Mouse (Mus musculus): Measurements from ENCODE around the gene Manbal. TPM values are rescaled to one million over a fixed set of nuclear protein-coding genes. Genes with fewer than 3 reads are reported as not detected.

The Manbal gene
- polyA plus RNA-seq, 1 experiment from 2014 or later, result 71.3 TPM

GRCm38 (mm10) chr2:157339532-157339931 is 27.9 kb upstream of the Manbal start:
- 71% methylated on average over 7 of the region's 7 CpGs for WGBS
- no peak for ATAC-seq
- no peak overlapping the region for H3K4me2 ChIP-seq (ENCODE audit: low read depth, low read length)
- H3K9ac ChIP-seq (ENCODE audit: low read depth, low read length), result no peak overlapping the region
- peaks cover 9% of the 10 kb centered on the region; the same call in 1 of the 2 replicates for H3K4me1 ChIP-seq (ENCODE audit: control insufficient read depth, insufficient read depth, low read length)
- no peak overlapping the region for H3K4me3 ChIP-seq (ENCODE audit: low read length)
- H3K9me3 ChIP-seq (ENCODE audit: control insufficient read depth, low read length), result no peaks in the 10 kb centered on the region
- no peaks in the 10 kb centered on the region for H3K27me3 ChIP-seq (replicated peaks; ENCODE audit: control insufficient read depth, insufficient read depth, low read length)
- H3K36me3 ChIP-seq (ENCODE audit: control insufficient read depth, insufficient read depth, low read length), result no peaks in the 10 kb centered on the region
- H3K27ac ChIP-seq (ENCODE audit: low read length), result no peak overlapping the region

GRCm38 (mm10) chr2:157340221-157340741 is 27.1 kb upstream of the Manbal start:
- H3K4me1 ChIP-seq (ENCODE audit: control insufficient read depth, insufficient read depth, low read length), result peaks cover 9% of the 10 kb centered on the region; the same call in 1 of the 2 replicates
- no peaks in the 10 kb centered on the region for H3K9me3 ChIP-seq (ENCODE audit: control insufficient read depth, low read length)
- H3K4me2 ChIP-seq (ENCODE audit: low read depth, low read length), result no peak overlapping the region
- no peaks in the 10 kb centered on the region for H3K36me3 ChIP-seq (ENCODE audit: control insufficient read depth, insufficient read depth, low read length)
- H3K9ac ChIP-seq (ENCODE audit: low read depth, low read length), result peak overlapping the region; percentile 20; the same call in 1 of the 2 replicates
- H3K4me3 ChIP-seq (ENCODE audit: low read length), result no peak overlapping the region
- WGBS, result 37% methylated on average over 7 of the region's 7 CpGs
- no peak overlapping the region for H3K27ac ChIP-seq (ENCODE audit: low read length)
- H3K27me3 ChIP-seq (replicated peaks; ENCODE audit: control insufficient read depth, insufficient read depth, low read length), result no peaks in the 10 kb centered on the region
- peak; percentile 26 for ATAC-seq

GRCm38 (mm10) chr2:157341554-157342270 is 25.7 kb upstream of the Manbal start:
- ATAC-seq, result no peak
- Histone ChIP-seq H3K27me3 (replicated peaks; ENCODE audit: control insufficient read depth, insufficient read depth, low read length) (no peaks in the 10 kb centered on the region), H3K9ac (ENCODE audit: low read depth, low read length) (no peak overlapping the region), H3K27ac (ENCODE audit: low read length) (no peak overlapping the region), H3K4me2 (ENCODE audit: low read depth, low read length) (no peak overlapping the region), H3K4me1 (ENCODE audit: control insufficient read depth, insufficient read depth, low read length) (peaks cover 9% of the 10 kb centered on the region; the same call in 1 of the 2 replicates), H3K4me3 (ENCODE audit: low read length) (no peak overlapping the region), H3K36me3 (ENCODE audit: control insufficient read depth, insufficient read depth, low read length) (no peaks in the 10 kb centered on the region), H3K9me3 (ENCODE audit: control insufficient read depth, low read length) (no peaks in the 10 kb centered on the region)
- 41% methylated on average over 11 of the region's 11 CpGs for WGBS

GRCm38 (mm10) chr2:157342328-157342926 is 25.0 kb upstream of the Manbal start:
- Histone ChIP-seq H3K4me1 (ENCODE audit: control insufficient read depth, insufficient read depth, low read length) (peaks cover 10% of the 10 kb centered on the region), H3K27me3 (replicated peaks; ENCODE audit: control insufficient read depth, insufficient read depth, low read length) (no peaks in the 10 kb centered on the region), H3K9me3 (ENCODE audit: control insufficient read depth, low read length) (no peaks in the 10 kb centered on the region), H3K4me2 (ENCODE audit: low read depth, low read length) (no peak overlapping the region), H3K9ac (ENCODE audit: low read depth, low read length) (no peak overlapping the region), H3K27ac (ENCODE audit: low read length) (no peak overlapping the region), H3K4me3 (ENCODE audit: low read length) (no peak overlapping the region), H3K36me3 (ENCODE audit: control insufficient read depth, insufficient read depth, low read length) (no peaks in the 10 kb centered on the region)
- 57% methylated on average over 5 of the region's 5 CpGs for WGBS
- no peak for ATAC-seq

- Histone ChIP-seq H3K27me3 (replicated peaks; ENCODE audit: control insufficient read depth, insufficient read depth, low read length) (no peaks in the 10 kb centered on the region), H3K27ac (ENCODE audit: low read length) (no peak overlapping the region), H3K36me3 (ENCODE audit: control insufficient read depth, insufficient read depth, low read length) (no peaks in the 10 kb centered on the region), H3K4me2 (ENCODE audit: low read depth, low read length) (no peak overlapping the region), H3K4me3 (ENCODE audit: low read length) (no peak overlapping the region), H3K4me1 (ENCODE audit: control insufficient read depth, insufficient read depth, low read length) (peaks cover 13% of the 10 kb centered on the region), H3K9ac (ENCODE audit: low read depth, low read length) (no peak overlapping the region), H3K9me3 (ENCODE audit: control insufficient read depth, low read length) (no peaks in the 10 kb centered on the region)
- 48% methylated on average over 6 of the region's 6 CpGs for WGBS
- peak; percentile 52; the same call in 1 of the 2 replicates for ATAC-seq
Measured at GRCm38 (mm10) chr2:157343337-157343736, 24.1 kb upstream of the Manbal start.

GRCm38 (mm10) chr2:157347361-157348159 is 19.8 kb upstream of the Manbal start, which contains the start of gene Ghrh:
Gene Ghrh, minus strand, starts transcription at chr2:157347506.
- Histone ChIP-seq H3K4me3 (ENCODE audit: low read length) (no peak within 1 kb of the TSS), H3K36me3 (ENCODE audit: control insufficient read depth, insufficient read depth, low read length) (no peaks in the 10 kb centered on the region), H3K27ac (ENCODE audit: low read length) (peak within 1 kb of the TSS; percentile 96), H3K9ac (ENCODE audit: low read depth, low read length) (peak within 1 kb of the TSS; percentile 56), H3K4me1 (ENCODE audit: control insufficient read depth, insufficient read depth, low read length) (peaks cover 18% of the 10 kb centered on the region), H3K4me2 (ENCODE audit: low read depth, low read length) (no peak within 1 kb of the TSS), H3K9me3 (ENCODE audit: control insufficient read depth, low read length) (no peaks in the 10 kb centered on the region), H3K27me3 (replicated peaks; ENCODE audit: control insufficient read depth, insufficient read depth, low read length) (no peaks in the 10 kb centered on the region)
- 62% methylated on average over 26 of the region's 26 CpGs for WGBS
- ATAC-seq, result peak; percentile 56

GRCm38 (mm10) chr2:157349121-157349778 is 18.1 kb upstream of the Manbal start:
- no peak overlapping the region for H3K9ac ChIP-seq (ENCODE audit: low read depth, low read length)
- ATAC-seq, result peak; percentile 46
- WGBS, result 48% methylated on average over 12 of the region's 12 CpGs
- H3K27ac ChIP-seq (ENCODE audit: low read length), result peak overlapping the region; percentile 47
- H3K4me2 ChIP-seq (ENCODE audit: low read depth, low read length), result no peak overlapping the region
- H3K27me3 ChIP-seq (replicated peaks; ENCODE audit: control insufficient read depth, insufficient read depth, low read length), result no peaks in the 10 kb centered on the region
- H3K4me3 ChIP-seq (ENCODE audit: low read length), result no peak overlapping the region
- peaks cover 15% of the 10 kb centered on the region for H3K4me1 ChIP-seq (ENCODE audit: control insufficient read depth, insufficient read depth, low read length)
- no peaks in the 10 kb centered on the region for H3K9me3 ChIP-seq (ENCODE audit: control insufficient read depth, low read length)
- no peaks in the 10 kb centered on the region for H3K36me3 ChIP-seq (ENCODE audit: control insufficient read depth, insufficient read depth, low read length)

- Histone ChIP-seq H3K27me3 (replicated peaks; ENCODE audit: control insufficient read depth, insufficient read depth, low read length) (no peaks in the 10 kb centered on the region), H3K9me3 (ENCODE audit: control insufficient read depth, low read length) (no peaks in the 10 kb centered on the region), H3K4me3 (ENCODE audit: low read length) (no peak overlapping the region), H3K27ac (ENCODE audit: low read length) (no peak overlapping the region), H3K9ac (ENCODE audit: low read depth, low read length) (no peak overlapping the region), H3K36me3 (ENCODE audit: control insufficient read depth, insufficient read depth, low read length) (no peaks in the 10 kb centered on the region), H3K4me1 (ENCODE audit: control insufficient read depth, insufficient read depth, low read length) (peaks cover 11% of the 10 kb centered on the region), H3K4me2 (ENCODE audit: low read depth, low read length) (no peak overlapping the region)
- ATAC-seq, result no peak
- whole genome bisulfite sequencing, result 66% methylated on average over 4 of the region's 4 CpGs
Measured at GRCm38 (mm10) chr2:157353183-157353582, 14.2 kb upstream of the Manbal start.
